Mouse (Mus musculus) T-helper 2 cell (primary cell): Measurements from ENCODE around the gene Kif19a.

Experiments
- in situ Hi-C: fragments of 300-600 bp; cut with MboI, MseI; formaldehyde crosslinking; loops from one replicate; pipeline ENCODE4 v1.15.1; 2025; ENCODE audit warnings: high pct_unique_total_duplicates

Gene Kif19a

DNA sequence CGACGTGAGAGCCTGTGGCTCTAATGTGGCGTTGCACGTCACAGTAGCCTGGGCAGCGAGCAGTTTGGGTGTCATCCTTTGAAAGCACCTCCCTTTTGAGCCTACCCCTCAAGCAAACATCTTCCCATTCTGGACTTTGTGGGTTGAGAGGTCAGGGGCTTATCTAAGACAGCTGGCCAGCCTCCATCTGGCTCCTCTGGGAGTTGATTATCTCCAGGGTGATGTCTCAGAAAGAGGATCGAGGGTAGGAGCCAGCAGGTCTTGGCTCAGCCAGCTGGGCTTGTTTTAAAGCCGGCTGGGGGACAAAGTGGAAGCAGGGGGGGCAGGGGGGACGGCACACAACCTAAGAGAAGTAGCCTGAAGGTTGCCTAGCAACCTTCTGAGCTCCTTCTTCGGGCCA is 14.9 kb downstream of the Kif19a start:
- in situ Hi-C loops = no loop called here

GRCm38 (mm10) chr11:114785892-114786291 is 20.7 kb downstream of the Kif19a start:
- in situ Hi-C loops = loop anchor here (5.0 kb wide), 1 partner anchor 39 kb away; no protein-coding TSS in a partner anchor

- in situ Hi-C loops = loop anchor here (5.0 kb wide), 1 partner anchor 39 kb away; no protein-coding TSS in a partner anchor
Measured at GRCm38 (mm10) chr11:114786326-114786725, 21.1 kb downstream of the Kif19a start.

DNA sequence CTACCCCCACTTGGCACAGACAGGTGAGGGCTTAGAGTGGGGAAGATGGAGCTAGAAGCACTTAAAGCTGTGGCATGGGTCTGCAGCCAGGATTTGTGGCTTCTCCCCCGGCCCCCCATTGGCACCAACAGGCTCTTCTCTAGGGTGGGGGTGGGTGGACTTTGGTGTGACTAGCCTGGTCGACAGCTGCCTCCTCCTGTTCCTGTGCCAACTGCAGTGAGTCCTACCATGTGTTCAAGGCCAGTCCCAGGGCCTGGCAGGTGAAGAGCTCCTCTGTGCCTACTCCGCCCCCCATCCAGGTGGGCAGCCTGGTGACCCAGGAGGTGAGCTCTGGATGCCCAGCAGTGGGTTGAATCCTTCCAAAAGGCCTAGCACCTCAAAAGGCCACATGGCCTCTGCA is 22.4 kb downstream of the Kif19a start:
- in situ Hi-C loops = loop anchor here (5.0 kb wide), 1 partner anchor 40 kb away; no protein-coding TSS in a partner anchor

DNA sequence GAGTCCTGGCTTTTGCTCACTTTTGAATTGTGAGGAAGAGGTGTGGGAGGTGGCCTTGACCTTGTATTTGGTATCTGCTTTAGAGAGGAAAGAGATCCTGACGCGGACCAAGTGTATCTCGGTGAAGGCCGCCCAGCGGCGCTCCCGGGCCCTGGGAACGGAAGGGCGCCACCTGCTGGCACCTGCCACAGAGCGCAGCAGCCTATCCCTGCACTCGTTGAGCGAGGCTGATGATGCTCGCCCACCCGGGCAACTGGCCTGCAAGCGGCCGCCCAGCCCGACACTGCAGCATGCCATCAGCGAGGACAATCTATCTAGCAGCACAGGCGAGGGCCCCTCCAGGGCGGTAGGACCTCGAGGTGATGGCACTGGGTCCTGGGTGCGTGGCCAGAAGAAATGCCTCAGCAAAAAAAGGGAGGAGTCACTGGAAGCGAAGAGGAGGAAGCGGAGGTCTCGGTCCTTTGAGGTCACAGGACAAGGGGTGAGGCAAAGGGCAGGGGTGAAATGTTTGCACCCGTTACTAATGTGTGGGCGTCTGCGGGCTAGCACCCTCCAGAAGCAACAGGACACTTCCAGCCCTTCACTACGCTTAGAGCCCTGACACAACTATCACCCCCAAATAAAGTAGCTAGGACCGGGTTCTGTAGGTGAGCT is 24.0 kb downstream of the Kif19a start:
- in situ Hi-C loops = loop anchor here (5.0 kb wide), 1 partner anchor 42 kb away; no protein-coding TSS in a partner anchor

DNA sequence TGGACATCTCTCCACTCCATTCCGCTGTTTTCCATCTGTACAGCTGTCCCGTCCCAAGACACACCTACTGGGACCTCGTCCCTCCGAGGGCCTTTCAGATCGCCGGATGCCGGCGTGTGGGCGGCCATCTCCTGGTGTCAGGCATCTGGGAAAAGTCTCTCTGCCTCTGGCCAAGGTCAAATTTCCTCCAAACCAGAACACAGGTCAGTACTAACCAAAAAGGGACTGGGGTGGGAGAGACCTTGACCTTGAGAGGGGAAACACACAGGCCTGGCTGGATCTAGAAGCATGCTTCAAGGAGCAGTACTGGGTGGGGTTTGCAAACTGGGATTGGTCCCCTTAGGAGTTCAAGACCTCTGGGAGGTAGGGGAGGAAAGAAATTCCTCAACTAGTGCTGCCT is 24.5 kb downstream of the Kif19a start:
- in situ Hi-C loops = loop anchor here (5.0 kb wide), 1 partner anchor 42 kb away; no protein-coding TSS in a partner anchor

GRCm38 (mm10) chr11:114790171-114790570 is 25.0 kb downstream of the Kif19a start:
- in situ Hi-C loops = no loop called here

GRCm38 (mm10) chr11:114790841-114791240 is 25.7 kb downstream of the Kif19a start:
- in situ Hi-C loops = no loop called here

DNA sequence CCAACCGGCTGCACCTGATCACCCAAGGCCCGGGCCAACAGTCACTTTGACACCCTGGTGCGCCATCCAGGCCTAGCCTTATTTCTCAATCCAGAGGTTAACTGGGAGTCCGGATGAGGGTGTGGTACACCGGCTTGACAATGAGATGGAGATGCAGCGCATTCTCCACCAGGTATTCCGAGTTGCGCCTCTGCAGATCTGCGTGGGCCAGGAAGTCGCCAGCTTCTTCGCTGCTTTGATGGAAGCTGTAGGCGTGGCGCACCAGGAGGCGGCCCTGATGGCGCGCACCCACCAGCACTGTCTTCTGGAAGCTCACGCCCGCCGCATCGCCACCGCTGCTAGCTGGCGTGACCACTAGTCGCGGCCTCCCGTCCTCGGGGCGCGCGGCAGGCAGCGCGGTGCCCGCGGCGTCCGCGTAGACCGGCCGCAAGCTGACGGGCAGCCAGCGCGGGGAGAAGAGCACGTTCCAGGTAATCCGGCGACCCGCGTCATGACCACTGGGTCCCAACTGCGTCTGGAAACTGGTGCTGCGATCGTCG is 26.2 kb downstream of the Kif19a start:
- in situ Hi-C loops = no loop called here

GRCm38 (mm10) chr11:114791891-114792411 is 26.8 kb downstream of the Kif19a start:
- in situ Hi-C loops = no loop called here

DNA sequence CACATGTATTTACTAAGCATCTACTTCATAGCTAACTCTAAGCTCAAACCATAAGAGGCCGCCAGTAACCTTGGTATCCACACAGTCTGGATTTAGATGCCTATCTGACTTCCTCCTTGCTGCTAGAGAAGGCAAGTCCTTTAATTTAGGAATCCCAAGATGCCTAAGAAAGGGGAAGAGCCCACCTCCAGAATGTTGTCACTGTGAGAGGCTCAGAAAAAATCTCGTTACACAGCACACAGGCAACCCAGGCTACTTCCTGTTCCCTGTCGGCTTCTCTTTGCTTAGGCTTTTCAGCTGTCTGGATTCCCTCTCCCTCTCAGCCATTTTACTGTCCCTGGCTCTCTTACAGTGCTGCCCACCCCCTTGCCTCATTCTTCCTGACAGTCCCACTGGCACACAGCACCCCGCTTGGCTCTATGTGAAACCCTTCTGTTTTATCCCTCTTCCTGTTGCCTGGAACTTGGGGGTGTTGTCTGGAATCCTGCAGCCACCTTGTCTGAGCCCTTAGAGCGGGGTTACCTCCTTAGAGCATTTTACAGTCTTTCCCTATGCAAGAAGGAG is 27.8 kb downstream of the Kif19a start:
- in situ Hi-C loops = no loop called here

DNA sequence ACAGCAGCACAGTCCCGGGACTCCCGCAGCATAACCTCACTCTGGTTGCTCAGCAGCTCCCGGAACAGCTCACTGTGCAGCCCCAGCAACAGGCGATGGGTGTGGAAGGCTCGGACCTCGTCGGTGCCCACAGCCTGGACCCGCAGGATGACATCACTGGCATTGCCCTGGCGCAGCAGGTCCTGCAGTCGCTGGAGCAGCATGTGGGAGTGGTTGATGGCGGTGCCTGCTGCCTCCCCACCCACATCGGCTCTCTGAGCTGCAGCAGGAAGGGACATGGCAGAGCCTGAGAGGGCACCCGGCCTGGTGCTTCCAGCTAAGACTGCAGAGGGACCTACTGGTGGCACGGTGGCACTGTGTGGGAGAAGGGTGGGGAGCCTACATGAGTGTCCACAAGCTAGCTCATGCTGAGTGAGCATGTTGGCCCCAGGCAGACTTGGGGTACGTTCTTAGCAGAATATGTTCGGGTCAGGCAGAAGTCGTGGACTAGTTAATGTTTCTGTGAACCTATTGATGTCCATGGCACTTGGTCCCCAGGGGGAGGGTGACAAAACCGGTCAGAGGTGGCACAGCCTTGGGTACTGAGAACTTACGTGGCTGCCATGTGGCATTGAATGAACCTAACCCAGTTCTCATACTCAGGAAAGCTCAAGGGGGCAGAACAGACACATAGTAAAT is 28.8 kb downstream of the Kif19a start:
- in situ Hi-C loops = no loop called here

GRCm38 (mm10) chr11:114794691-114795090 is 29.5 kb downstream of the Kif19a start:
- in situ Hi-C loops = no loop called here

- in situ Hi-C loops = no loop called here
Measured at GRCm38 (mm10) chr11:114795231-114795746, 30.1 kb downstream of the Kif19a start.

DNA sequence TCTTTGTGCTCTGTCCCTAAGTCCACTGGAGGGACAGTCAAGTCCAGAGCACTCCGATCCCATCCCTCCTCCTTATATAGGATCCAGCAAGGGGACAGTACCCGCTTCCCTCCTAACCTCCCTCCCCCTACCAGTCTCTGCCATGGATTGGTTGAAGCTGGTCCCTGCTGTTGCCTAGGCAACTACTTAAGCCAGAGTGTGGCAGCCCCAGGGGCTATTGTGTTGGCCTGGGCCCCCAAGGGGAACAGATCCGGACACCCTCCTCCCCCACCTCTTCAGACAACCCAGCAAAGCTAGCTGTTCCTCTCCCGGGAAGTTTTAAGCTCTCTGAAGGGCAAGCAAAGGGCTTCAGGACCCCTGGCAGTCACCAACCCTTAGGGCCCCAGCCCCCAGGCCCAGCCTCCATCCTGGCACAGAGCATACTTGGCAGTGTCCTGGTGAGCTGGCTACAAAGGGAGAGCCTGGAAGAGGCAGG is 30.7 kb downstream of the Kif19a start, which contains the start of gene Btbd17:
TSS of gene Btbd17 (minus strand) at position 98 of the 475 bp plus-strand sequence.
- in situ Hi-C loops = no loop called here

DNA sequence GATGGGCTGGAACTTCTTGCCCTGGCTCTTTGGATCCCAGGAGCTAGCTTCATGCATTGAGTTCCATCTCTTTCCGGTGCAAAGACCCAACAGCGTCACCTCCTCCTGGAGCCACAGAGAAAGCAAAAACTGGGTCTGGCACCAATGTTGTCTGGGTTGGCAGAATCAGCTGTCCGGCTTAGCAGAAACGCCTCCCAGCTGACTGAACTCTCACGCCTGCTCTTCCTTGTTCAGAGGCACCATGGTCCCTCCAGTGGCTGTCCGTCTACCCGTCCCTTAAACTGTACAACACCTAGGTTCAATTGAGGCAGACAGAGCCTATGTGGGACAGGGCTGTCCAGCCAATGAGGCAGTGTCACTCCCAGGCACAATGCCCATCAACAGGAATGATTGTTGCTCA is 32.0 kb downstream of the Kif19a start:
- in situ Hi-C loops = no loop called here

DNA sequence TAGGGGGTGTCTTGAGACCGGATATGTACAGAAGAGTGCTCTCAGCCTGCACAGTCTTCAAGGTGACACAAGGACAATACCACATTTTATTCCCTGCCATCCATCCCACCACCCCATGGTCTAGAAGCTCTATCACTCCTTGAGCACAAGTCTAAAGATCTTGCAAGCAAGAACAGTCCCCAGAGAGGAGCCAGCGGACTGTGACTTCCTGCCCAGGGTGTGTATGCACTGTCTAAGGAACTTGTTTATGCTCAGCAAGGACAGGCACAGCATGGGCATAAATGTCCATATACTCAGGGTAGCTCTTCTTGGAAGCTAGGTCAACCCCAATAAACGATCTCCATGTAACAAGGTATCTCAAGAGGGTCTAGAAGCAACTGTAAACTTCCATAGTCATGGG is 32.8 kb downstream of the Kif19a start:
- in situ Hi-C loops = no loop called here

DNA sequence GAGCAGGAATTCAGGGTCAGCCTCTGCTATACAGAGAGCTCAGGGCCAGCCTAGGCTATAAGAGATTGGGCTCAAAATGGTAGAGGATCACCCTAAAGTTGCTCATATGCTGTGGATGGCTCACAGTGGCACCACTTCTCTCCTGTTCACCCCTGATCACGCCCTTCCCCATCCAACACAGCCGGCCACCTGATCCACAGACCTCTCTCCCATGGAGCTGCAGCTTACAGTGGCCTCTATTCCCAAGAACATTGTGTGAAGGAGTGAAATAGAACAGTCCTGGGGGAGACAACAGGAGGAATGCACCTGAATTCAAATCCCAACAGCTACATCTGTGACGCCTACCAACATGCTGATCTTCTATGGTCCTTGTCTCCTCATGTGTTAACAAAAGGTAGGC is 33.4 kb downstream of the Kif19a start, which contains the start of gene Gpr142:
TSS of gene Gpr142 (plus strand) at position 301 of the 400 bp plus-strand sequence.
- in situ Hi-C loops = no loop called here

- in situ Hi-C loops = no loop called here
Measured at GRCm38 (mm10) chr11:114801906-114802305, 36.7 kb downstream of the Kif19a start.

GRCm38 (mm10) chr11:114802540-114803267 is 37.5 kb downstream of the Kif19a start:
- in situ Hi-C loops = no loop called here

- in situ Hi-C loops = no loop called here
Measured at GRCm38 (mm10) chr11:114803990-114804389, 38.8 kb downstream of the Kif19a start.
